Mouse (Mus musculus) hindbrain, embryonic 11.5 days (tissue): ENCODE measurements around the gene Zcchc7. TPM values are rescaled to one million over a fixed set of nuclear protein-coding genes. Genes with fewer than 3 reads are reported as not detected.
A peak's percentile ranks its signal among the peaks of the same experiment; 100 is the strongest.

Experiments used
- ATAC-seq: fragments of 200-750 bp; cut with Nextera tagmentation; 2 replicates; pipeline ENCODE4 v1.8.0; 2017; ENCODE audit warnings: mild to moderate bottlenecking, moderate TSS enrichment, moderate library complexity; ENCODE audit not compliant: low FRiP score
- DNase-seq: peaks from one replicate; pipeline ENCODE4 v3.0.0-alpha.2; 2015; ENCODE audit warnings: low spot score
- H3K27ac ChIP-seq: fragments of 300-500 bp; sonication (generic); 2 replicates; pipeline ENCODE4 v1.5.1; 2014; ENCODE audit warnings: mild to moderate bottlenecking, low read depth, low read length
- H3K27me3 ChIP-seq: fragments of 300-500 bp; sonication (generic); 2 replicates; pipeline ENCODE4 v1.6.1; 2014; ENCODE audit warnings: mild to moderate bottlenecking, low read length, moderate library complexity, mixed read lengths; ENCODE audit not compliant: control insufficient read depth, insufficient read depth
- H3K36me3 ChIP-seq: fragments of 300-500 bp; sonication (generic); 2 replicates; pipeline ENCODE4 v1.6.1; 2014; ENCODE audit warnings: mild to moderate bottlenecking, low read length, moderate library complexity, mixed read lengths; ENCODE audit not compliant: control insufficient read depth, insufficient read depth
- H3K4me1 ChIP-seq: fragments of 300-500 bp; sonication (generic); replicated peaks from 2 replicates; pipeline ENCODE4 v1.6.1; 2014; ENCODE audit warnings: low read length, mixed read lengths; ENCODE audit not compliant: control insufficient read depth, insufficient read depth
- H3K4me2 ChIP-seq: fragments of 300-500 bp; sonication (generic); replicated peaks from 2 replicates; pipeline ENCODE4 v1.6.1; 2014; ENCODE audit warnings: mild to moderate bottlenecking, low read depth, low read length
- H3K4me3 ChIP-seq: fragments of 300-500 bp; sonication (generic); 2 replicates; pipeline ENCODE4 v1.5.1; 2014; ENCODE audit warnings: low read depth, low read length
- H3K9ac ChIP-seq: fragments of 300-500 bp; sonication (generic); 2 replicates; pipeline ENCODE4 v1.6.1; 2014; ENCODE audit warnings: low read depth, low read length
- H3K9me3 ChIP-seq: fragments of 300-500 bp; sonication (generic); 2 replicates; pipeline ENCODE4 v1.6.1; 2016; ENCODE audit warnings: low read length; ENCODE audit not compliant: control insufficient read depth
- WGBS: fragments of 180-500 bp; shearing (Covaris S2); extraction: QIAGEN DNeasy Blood & Tissue Kit; methylation state at CpG from one replicate; pipeline ENCODE4 v1.1.7; 2014; 5-methylcytosine and 5-hydroxymethylcytosine counted together
- polyA plus RNA-seq: library from polyadenylated mRNA; unstranded; fragments of >200 nt; fragmentation: Nextera tagmentation; extraction: Ambion mirVana; gene quantifications from 2 replicates; pipeline ENCODE4 v1.2.1, GENCODE M21; 2014

The Zcchc7 gene
- polyA plus RNA-seq, 1 experiment from 2014 or later, result 31.3 TPM

GRCm38 (mm10) chr4:44712051-44712700, 43.5 kb upstream of the Zcchc7 start:
- H3K4me3 ChIP-seq, result peak overlapping the region; percentile 24
- under 1% methylated on average over 25 of the region's 25 CpGs for WGBS
- peaks cover 73% of the 10 kb centered on the region for H3K27me3 ChIP-seq
- DNase-seq (peak; percentile 74), ATAC-seq (no peak)
- no peak overlapping the region for H3K27ac ChIP-seq
- H3K36me3 ChIP-seq, result no peaks in the 10 kb centered on the region
- peak overlapping the region; percentile 38 for H3K4me2 ChIP-seq
- peak overlapping the region; percentile 27; the same call in 1 of the 2 replicates for H3K9ac ChIP-seq
- no peaks in the 10 kb centered on the region for H3K9me3 ChIP-seq
- peaks cover 6% of the 10 kb centered on the region; the same call in 1 of the 2 replicates for H3K4me1 ChIP-seq

- WGBS, result 1% methylated on average over 50 of the region's 50 CpGs
- Histone ChIP-seq H3K9ac (peak overlapping the region; percentile 16; the same call in 1 of the 2 replicates), H3K27ac (no peak overlapping the region), H3K4me1 (peaks cover 6% of the 10 kb centered on the region; the same call in 1 of the 2 replicates), H3K4me3 (peak overlapping the region; percentile 24), H3K9me3 (no peaks in the 10 kb centered on the region), H3K27me3 (peaks cover 73% of the 10 kb centered on the region), H3K4me2 (peak overlapping the region; percentile 38), H3K36me3 (no peaks in the 10 kb centered on the region)
- DNase-seq (peak; percentile 72), ATAC-seq (no peak)
These were observed 42.7 kb upstream of the Zcchc7 start for GRCm38 (mm10) chr4:44712786-44713553.

- WGBS, result under 1% methylated on average over 19 of the region's 19 CpGs
- Histone ChIP-seq H3K9me3 (no peaks in the 10 kb centered on the region), H3K4me2 (peak overlapping the region; percentile 38), H3K27me3 (peaks cover 69% of the 10 kb centered on the region), H3K4me3 (peak overlapping the region; percentile 24), H3K9ac (peak overlapping the region; percentile 16; the same call in 1 of the 2 replicates), H3K36me3 (no peaks in the 10 kb centered on the region), H3K4me1 (peaks cover 6% of the 10 kb centered on the region; the same call in 1 of the 2 replicates), H3K27ac (no peak overlapping the region)
- DNase-seq, result no peak
- no peak for ATAC-seq
These were observed 42.1 kb upstream of the Zcchc7 start for GRCm38 (mm10) chr4:44713554-44714051.

GRCm38 (mm10) chr4:44714111-44714621, 41.5 kb upstream of the Zcchc7 start:
- peak overlapping the region; percentile 38 for H3K4me2 ChIP-seq
- H3K4me3 ChIP-seq, result peak overlapping the region; percentile 24

DNA sequence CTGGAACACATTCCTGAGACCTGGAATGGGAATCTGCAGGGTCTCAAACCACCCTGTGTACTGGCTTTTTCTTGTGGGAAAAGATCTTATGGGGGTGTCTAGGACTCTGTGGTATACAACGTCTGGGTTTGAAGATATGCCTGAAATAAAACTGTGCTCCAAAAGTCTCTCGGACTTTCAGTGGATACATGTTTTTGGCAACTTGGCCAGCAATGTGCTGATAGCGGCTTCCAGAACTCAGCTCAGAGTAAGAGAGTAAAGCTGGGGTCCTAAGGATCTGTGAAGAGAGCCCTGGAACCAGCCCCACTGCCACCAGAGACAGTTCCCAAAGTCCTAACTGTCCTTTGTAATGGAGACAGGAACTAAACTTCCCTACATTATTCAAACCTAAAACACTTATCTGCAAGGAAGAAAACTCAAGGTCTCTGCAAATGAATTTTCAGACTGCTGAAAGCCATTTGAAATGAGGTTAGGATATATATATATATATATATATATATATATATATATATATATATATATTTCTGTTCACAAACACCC, 40.0 kb upstream of the Zcchc7 start:
- ATAC-seq (no peak), DNase-seq (peak; percentile 41)
- H3K27ac ChIP-seq, result no peak overlapping the region
- no peaks in the 10 kb centered on the region for H3K36me3 ChIP-seq
- 7% methylated on average over 3 of the region's 3 CpGs for WGBS
- no peak overlapping the region for H3K4me2 ChIP-seq
- peaks cover 51% of the 10 kb centered on the region for H3K27me3 ChIP-seq
- no peak overlapping the region for H3K9ac ChIP-seq
- no peak overlapping the region for H3K4me3 ChIP-seq
- no peaks in the 10 kb centered on the region for H3K9me3 ChIP-seq
- peaks cover 6% of the 10 kb centered on the region; the same call in 1 of the 2 replicates for H3K4me1 ChIP-seq

More at GRCm38 (mm10) chr4:44714111-44714621, 41.5 kb upstream of the Zcchc7 start:
- H3K9me3 ChIP-seq, result no peaks in the 10 kb centered on the region
- H3K27me3 ChIP-seq, result peaks cover 63% of the 10 kb centered on the region
- no peak overlapping the region for H3K27ac ChIP-seq
- 0 out of 2 replicates have a peak overlapping the region, but pooled peaks have one; percentile 16 for H3K9ac ChIP-seq
- ATAC-seq (no peak), DNase-seq (peak; percentile 58)
- WGBS, result under 1% methylated on average over 27 of the region's 27 CpGs
- no peaks in the 10 kb centered on the region for H3K36me3 ChIP-seq
- peaks cover 6% of the 10 kb centered on the region; the same call in 1 of the 2 replicates for H3K4me1 ChIP-seq

GRCm38 (mm10) chr4:44716391-44716790, 39.3 kb upstream of the Zcchc7 start:
- H3K4me1 ChIP-seq, result peaks cover 6% of the 10 kb centered on the region; the same call in 1 of the 2 replicates
- DNase-seq, result peak; percentile 42

GRCm38 (mm10) chr4:44717676-44718075, 38.0 kb upstream of the Zcchc7 start:
- Histone ChIP-seq H3K27ac (no peak overlapping the region), H3K27me3 (peaks cover 38% of the 10 kb centered on the region), H3K4me1 (0 out of 2 replicates have a peak, but pooled peaks cover 6% of the 10 kb centered on the region), H3K4me3 (no peak overlapping the region), H3K36me3 (no peaks in the 10 kb centered on the region), H3K9me3 (no peaks in the 10 kb centered on the region), H3K4me2 (no peak overlapping the region), H3K9ac (no peak overlapping the region)
- ATAC-seq (no peak), DNase-seq (no peak)
- 79% methylated on average over 3 of the region's 3 CpGs for WGBS

More at GRCm38 (mm10) chr4:44716391-44716790, 39.3 kb upstream of the Zcchc7 start:
- peaks cover 44% of the 10 kb centered on the region for H3K27me3 ChIP-seq
- no peak overlapping the region for H3K27ac ChIP-seq
- H3K9ac ChIP-seq, result no peak overlapping the region
- 3% methylated on average over 10 of the region's 10 CpGs for WGBS
- no peak for ATAC-seq
- no peak overlapping the region for H3K4me2 ChIP-seq
- no peaks in the 10 kb centered on the region for H3K36me3 ChIP-seq
- no peaks in the 10 kb centered on the region for H3K9me3 ChIP-seq
- no peak overlapping the region for H3K4me3 ChIP-seq

GRCm38 (mm10) chr4:44720046-44720445, 35.6 kb upstream of the Zcchc7 start:
- no peak overlapping the region for H3K9ac ChIP-seq
- H3K4me1 ChIP-seq, result no peaks in the 10 kb centered on the region
- no peak overlapping the region for H3K27ac ChIP-seq
- 88% methylated on average over 8 of the region's 8 CpGs for WGBS
- no peaks in the 10 kb centered on the region for H3K36me3 ChIP-seq
- peaks cover 22% of the 10 kb centered on the region for H3K27me3 ChIP-seq
- DNase-seq (no peak), ATAC-seq (no peak)
- H3K4me2 ChIP-seq, result no peak overlapping the region
- H3K4me3 ChIP-seq, result no peak overlapping the region
- H3K9me3 ChIP-seq, result no peaks in the 10 kb centered on the region
